Mouse (Mus musculus): Measurements from ENCODE around the gene Ypel2.

The Ypel2 gene

DNA sequence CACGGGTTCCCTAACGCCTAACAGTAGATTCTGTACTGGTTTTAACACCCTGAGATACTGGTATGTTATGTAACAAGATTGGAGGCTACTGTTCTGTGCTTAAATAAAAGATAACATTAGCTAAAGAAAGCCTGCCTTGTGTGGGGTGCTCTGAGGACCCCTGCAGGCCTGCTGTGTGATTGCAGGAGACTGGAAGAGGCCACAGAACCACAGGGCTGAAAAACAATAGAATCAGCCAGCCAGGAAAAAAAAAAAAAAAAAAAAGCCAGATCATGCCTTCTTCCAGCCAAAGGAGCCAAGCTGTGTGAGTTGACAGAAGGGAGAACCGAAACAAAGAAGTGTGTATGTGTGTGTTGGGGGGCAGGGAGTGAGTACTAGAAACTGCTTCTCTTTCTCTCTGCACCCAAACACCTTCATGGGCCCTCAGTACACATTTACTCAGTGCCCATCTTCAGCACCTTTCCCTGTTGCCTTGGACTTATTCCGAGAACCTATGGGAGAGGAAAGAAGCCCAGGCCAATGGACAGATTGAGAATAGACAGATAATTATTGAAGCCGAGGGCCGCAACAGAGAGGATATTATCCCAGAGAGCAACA lies 2.2 kb upstream of the Ypel2 start:
- peak; percentile 44 to 56 for DNase-seq (ENCODE audit: low spot score in 2 of 2)

DNA sequence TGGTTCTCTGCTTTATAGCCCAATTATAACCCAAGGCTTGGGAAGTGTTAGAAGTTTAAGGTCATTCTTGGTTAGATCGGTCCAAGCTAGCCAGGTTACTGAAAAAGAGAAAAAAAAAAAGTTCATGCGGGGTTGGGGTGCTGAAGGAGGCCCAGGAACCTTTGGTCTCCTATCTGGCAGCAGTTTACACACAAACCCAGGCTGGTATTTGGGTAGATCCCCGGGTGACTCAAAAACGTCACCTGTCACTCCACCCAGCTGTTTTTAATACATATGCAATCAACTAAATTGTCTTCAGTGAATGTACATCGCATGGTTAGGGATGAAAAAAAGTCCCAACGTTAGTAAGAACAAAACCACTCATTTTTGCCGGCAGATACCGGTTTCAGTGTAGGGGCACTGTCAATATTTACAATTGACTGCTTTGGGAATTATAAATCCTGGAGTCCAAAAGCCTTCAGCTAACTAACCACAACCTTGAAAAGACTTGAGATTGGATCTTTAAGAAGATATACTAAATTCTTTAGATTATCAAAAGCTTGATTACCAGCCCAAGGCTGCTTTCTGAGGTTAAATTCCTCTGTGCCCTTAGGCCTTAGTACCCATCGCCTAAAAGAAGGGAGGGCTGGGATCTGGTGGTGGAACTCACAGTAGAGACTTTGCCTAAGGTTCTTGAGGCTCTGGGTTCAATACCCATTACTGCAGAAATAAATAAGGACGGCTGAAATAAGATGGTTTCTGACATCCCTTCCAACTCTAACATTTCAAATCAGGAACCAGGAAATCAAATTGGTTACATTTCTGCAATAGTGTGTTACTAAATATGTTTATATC lies 1.5 kb upstream of the Ypel2 start:
- DNase-seq (ENCODE audit: low spot score in 2 of 2): no peak

DNA sequence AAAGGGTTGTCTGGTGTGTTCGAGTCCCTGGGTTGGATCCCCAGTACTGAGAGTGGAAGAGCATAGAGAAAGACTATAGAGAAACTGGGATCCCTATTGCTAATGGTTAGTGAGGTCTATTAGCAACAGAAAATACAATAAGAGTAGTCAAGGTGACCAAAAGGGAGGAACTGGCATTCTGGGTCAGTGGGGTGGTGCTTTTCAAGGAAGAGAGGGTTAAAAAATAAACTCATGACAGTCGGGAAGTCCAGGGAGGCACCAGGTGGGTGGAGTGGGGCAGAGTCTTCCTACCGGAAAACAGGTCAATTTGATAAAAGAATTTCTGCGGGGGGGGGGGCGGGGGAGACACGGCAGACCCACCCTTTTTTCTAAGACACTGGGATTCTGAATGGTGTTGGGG lies 823 bp upstream of the Ypel2 start:
- DNase-seq (ENCODE audit: low spot score in 2 of 2): no peak

DNA sequence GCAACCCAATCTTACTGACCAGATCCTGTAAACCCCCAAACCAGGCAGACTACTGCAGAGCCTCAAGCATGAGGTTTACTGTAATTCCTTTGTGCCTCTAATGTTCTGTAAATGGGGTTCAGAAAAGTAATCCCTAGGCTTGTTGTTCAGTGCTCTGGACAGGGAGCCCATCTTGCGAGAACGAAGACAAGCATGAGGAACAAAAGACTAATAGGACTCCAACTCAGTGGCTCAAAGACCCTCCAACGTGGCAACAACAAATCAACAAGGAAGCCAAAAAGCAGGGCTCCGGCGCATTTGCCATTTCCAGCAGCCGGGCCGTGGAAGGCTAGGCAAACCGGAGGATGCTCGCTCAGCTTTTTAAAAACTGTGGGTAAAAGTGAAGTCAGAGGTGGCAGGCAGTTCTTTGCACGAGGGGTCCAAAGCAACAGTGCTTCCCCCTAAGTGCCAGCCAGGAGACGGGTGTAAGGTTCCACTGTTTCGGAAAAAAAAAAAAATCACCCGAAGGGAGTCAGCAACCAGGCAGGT lies 982 bp downstream of the Ypel2 start:
- no peak for DNase-seq (ENCODE audit: low spot score in 2 of 2)

DNA sequence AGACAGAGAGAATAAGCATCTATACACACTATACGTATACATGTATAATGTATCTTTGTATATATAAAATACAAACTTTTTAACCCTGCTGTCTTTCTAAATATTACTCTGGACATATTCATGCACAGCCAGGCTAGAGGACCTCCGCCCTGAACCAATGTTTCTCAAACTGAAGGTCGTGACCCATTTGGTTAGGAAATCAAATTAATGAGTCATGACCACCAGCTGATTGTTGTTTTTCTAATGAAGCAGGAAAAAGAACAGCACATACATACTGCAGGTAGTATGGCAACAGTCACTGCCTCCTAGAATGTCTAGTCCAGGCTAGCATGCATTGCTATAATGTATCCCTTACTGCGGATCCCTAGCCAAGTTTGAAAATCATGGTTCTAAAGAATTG lies 2.3 kb downstream of the Ypel2 start:
- no peak for DNase-seq (ENCODE audit: low spot score in 2 of 2)

DNA sequence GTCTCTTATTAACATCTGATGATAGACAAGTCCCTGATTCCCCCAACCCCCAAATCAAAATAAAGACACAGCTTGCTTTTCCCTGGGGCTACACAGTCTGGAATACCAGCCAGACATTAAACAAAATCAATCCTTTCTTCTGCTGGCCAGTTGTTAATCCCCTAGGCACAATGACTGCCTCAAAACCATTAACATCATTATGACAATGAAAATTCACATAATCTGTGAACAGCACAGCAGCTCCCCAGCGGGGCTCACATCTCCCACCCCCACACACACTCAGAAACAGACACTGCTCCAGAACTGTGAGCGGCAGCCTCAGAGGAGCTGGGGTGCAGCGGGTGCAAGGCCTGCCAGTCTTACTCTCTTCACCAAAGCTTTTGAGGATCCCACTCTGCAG lies 3.2 kb downstream of the Ypel2 start:
- DNase-seq (ENCODE audit: low spot score in 2 of 2): no peak

DNA sequence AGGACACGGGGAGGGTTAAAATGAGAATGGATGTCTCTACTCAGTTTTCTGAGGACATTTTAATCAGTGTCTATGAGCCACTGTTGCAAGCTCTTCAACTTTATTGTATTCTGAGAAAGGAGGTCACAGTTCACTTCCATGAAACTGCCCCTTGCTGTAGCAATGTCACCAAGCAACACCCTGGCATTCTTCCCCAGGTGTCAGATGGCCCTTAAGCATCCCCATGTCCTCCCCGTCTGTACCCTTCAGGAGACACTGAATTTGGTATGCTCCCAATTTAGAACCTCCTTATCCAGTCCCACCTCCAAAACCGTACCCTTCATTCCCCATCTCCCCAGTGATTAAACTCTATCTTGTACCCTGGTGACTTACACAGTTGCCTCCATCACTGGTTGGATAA lies 8.5 kb downstream of the Ypel2 start:
- DNase-seq (ENCODE audit: low spot score in 2 of 2): no peak

DNA sequence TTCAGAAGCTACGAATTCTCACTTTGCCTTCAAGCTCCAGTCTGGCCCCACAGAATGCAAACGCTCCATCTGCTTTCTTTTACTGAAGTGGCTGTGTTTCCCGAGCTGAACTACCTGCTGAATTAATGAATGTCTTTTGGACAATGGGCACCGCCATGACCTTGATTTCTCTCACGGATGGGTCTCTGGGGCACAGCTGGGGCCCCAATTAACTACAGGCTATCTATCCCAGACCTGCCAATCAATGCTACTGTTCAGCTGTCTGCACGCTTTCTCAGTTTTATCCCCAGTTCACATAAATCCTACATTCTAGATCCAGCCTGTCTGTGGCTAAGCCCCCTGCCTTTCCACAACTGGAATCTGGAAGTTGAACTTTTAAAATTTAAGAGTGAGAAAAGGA lies 10.5 kb downstream of the Ypel2 start:
- DNase-seq (ENCODE audit: low spot score in 2 of 2): no peak

DNA sequence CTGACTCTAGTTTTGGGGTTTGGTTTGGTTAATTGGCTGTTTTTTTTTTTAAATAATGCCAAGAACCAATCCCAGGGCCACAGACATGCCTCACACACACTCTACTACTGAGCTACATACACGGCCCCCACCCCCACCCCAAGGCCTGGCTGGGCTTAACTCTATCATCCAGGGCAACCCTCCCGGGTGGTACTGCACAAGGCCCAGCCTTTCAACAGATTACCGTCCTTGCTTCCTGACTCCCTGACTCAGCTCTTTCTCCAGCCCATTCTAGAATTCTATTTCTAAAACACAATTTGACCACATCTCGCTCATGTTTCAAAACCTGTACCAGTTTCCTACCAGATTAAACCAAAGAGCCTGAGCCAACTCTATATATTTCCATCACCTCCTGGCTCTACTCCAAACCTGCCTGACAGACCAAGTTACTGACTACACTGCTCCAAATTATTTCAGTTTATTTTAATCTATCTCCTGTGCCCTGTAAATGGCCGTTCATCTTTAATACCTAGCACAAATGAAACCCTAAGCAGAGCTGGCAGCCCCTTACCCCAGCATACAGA lies 12.2 kb downstream of the Ypel2 start:
- DNase-seq (ENCODE audit: low spot score in 2 of 2): no peak

DNA sequence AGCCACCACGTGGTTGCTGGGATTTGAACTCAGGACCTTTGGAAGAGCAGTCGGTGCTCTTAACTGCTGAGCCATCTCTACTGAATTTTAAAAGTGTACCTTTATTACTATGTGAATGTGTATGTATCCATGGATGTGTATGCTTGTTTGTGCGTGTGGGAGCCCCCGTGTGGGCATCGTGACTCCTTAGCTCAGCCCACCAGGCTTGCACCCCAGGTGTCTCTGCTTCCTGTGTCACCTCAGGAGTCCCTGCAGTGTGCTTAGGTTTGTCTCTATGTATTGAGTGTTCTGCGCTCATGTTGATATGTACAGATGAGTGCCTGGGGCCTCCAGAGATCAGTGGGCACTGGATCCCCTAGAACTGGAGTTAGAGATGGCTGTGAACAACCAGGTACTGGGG lies 13.0 kb downstream of the Ypel2 start:
- DNase-seq (ENCODE audit: low spot score in 2 of 2): no peak

DNA sequence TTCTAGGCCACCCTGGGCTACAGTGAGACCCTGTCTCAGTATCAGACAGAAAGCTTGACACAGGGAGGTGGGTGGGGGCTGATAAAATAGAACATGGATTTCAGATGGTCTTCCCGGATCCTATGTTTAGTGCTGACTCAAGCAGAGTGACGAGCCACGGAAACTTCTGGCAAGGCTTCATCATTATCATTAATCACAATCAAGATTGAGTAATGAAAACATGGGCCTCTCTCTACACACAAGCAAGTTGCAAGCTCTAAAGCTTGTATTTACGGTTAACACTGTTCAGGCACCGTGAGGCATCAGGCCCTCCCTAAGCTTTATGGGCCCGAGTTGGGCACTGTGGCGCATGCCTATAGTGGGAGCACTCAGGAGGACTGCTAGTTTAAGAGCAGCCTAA lies 13.7 kb downstream of the Ypel2 start:
- no peak for DNase-seq (ENCODE audit: low spot score in 2 of 2)

DNA sequence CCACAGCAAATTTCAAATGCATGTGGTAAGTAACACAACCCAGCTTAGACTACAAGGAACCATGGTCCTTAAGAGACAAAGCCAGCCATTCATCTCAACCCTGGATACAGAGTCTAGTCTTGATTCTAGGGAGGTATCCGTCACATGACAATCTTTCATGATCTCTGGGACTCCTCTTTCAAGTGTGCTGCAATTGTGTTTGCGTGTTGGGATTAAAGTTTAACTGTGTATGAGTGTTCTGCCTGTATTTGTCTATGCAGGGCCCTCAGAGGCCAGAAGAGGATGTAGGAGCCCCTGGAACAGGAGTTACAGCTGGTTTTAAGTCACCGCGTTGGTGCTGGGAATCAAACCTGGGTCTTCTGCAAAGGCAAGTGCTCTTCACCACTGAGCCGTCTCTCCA lies 16.3 kb downstream of the Ypel2 start:
- no peak for DNase-seq (ENCODE audit: low spot score in 2 of 2)

DNA sequence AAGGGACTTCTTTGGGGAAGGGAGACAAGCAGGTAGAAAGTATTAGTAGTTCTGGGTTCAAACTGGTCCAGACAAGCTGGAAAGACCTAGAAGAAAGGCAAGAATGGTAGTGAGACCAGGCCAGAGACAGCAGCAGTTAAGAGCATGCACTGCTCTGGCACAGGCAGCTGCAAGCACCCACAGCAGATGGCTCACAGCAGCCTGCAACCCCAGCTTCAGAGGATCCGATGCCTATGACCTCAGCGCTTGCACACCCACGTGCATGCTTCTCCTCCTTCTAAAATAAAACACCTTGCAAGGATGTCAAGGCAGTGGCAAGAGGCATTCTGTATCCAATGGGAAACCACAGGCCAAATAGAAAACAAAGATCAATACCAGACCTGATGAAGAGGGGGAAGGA lies 19.1 kb downstream of the Ypel2 start:
- no peak for DNase-seq (ENCODE audit: low spot score in 2 of 2)

DNA sequence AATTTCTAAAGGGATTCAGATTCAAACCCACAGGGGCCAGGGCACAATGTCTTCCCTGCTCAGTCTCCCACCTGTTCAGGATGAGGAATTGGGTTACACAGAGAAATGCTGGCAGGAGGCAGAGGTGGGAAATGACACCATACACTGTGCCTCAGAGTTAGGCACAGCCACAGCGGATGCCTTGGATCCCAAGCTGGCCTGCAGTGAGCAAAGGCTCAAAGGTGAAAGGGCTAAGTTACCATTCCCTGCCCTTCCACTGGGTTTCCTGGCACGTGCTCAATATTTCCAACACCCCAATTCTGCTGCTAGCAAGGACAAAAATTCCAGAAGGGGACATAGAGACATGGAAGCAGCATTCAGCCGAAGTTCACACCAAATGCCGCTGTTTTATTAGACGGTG lies 20.3 kb downstream of the Ypel2 start:
- no peak for DNase-seq (ENCODE audit: low spot score in 2 of 2)

DNA sequence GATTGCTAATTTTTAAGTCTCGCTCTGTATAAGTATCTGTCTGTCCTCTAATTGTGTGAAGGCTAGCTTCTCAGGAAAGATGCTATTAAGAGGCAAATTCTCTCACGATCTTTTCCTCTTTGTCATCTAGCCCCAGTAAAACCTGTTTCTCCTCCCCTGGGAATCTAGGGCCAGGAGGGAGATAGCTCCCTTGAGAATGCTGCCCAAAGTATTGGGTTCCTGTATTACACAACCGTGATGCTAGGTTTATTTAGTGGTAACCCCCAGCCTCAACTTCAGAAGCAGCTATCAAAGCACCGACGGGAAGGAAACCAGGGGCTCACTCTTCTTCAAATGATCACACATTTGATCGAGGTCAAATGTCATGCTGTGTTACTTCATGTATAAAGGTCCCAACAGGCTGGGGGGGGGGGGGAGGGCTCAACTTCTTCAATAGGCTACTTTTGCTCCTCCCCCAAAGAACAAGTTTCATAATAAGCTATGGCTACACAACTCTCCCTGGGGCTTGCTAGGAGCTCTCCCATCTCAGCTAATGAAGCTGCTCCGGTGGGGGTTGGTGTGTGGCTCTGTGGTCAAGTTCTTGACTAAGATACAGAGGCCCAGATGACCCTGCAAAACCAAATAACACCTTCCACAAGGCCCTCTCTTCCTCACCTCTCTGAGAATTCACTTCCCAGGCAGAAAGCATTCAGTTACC lies 22.3 kb downstream of the Ypel2 start:
- no peak for DNase-seq (ENCODE audit: low spot score in 2 of 2)

DNA sequence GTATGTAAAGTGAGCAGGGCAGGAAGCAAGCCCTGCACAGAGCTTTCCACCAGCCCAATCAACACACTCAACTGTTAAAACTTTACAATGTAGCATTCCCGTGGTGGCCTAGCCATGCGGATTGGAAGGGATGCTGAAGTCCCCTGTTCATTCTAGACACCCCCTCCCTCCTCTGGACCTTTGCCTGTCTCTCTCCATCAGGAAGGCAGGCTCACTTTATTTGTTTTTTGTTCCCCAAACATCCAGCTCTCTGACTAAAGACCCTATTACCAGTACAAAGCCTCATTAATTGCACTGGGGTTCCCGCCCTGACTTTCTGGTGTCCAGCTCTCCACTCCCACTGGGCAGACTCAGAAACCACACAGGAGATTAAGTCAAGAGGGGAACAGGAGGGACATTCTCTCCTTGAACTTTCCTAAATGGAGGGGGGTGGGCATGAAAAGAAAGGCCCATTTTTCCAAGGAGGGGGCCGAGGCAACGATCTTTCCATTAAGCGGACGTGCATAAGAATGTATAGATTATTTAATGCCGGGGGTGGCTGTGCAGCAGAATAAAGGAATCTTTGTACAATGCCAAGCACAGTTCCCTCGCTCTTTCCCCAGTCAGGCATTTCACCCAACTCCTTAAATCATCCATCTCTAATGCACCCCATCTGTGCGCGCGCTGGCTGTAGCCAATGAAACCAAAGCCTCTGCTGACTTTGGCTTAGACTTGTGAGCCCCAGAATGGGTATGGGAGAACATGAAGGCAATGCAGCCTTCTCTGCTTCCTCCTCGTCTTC lies 24.3 kb downstream of the Ypel2 start:
- no peak for DNase-seq (ENCODE audit: low spot score in 2 of 2)

DNA sequence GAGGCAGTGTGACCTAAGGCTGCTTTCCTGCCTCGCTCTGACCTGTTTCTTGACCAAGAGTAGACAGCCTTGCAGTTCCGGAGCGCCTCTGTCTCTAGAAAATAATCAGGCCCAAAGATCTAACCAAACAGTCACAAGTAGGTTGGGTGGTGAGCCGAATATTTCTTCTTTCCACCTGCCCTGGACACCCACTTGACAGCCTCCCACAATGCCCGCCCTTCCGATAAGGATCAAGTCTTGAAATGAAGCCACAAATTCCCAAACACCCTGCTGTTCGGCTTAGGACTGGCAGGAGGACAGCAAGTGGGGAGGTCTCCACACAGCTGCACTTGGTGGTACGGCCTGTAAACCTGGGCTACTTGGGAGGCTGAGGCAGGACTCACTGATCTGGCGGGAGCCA lies 26.0 kb downstream of the Ypel2 start:
- no peak for DNase-seq (ENCODE audit: low spot score in 2 of 2)

DNA sequence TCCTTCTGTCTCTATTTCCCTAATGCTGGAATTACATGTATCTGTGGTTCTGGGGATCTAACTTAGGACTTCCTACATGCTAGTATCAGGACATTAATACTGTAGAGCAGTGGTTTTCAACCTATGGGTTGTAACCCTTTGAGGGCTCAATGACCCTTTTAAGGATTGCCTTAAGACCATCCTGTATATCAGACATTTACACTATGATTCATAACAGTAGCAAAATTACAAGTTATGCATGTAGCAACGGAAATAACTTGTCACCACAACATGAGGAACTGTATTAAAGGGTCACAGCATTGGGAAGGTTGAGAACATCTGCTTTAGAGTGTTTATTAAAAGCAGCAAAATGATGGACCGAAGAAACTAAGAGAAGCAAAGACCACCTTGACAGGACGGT lies 26.8 kb downstream of the Ypel2 start:
- DNase-seq (ENCODE audit: low spot score in 2 of 2): no peak

DNA sequence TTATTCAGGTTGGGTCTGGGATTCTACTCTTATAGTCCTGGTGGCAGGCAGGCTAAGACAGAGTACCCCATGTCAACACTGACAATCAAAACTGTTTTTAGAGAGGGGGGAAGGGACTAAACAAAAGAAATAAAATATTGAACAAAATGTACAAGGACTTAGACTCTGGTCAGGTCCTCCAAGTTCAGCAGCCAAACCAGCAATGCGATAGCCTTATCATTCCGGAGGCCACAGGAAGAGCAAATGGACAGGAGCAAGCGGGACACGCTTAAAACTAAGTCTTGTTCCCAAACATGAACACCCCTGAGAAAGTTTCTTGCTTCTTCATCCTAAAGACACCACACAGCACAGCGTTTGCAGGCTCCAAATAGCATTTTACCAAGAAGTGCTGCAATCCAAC lies 28.4 kb downstream of the Ypel2 start:
- no peak for DNase-seq (ENCODE audit: low spot score in 2 of 2)

DNA sequence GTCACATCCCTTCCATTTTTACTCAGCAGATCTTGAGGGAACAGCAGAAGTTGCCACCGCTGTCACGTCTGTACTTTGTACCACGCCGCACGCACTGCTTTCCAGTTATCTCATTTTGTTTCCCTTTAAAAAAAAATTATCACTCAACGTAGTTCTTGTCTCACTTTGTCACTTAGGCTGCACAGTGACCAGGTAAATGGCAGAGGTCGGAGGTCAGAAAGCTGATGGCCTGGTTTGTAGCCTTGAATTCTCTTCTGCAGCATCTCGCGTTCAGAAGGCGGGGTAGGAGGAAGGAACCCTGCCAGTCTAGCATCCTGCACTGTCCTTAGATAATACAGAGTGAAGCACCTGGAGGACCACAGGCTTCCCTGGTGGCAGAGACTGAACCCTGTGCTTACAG lies 29.8 kb downstream of the Ypel2 start:
- DNase-seq (ENCODE audit: low spot score in 2 of 2): no peak

DNA sequence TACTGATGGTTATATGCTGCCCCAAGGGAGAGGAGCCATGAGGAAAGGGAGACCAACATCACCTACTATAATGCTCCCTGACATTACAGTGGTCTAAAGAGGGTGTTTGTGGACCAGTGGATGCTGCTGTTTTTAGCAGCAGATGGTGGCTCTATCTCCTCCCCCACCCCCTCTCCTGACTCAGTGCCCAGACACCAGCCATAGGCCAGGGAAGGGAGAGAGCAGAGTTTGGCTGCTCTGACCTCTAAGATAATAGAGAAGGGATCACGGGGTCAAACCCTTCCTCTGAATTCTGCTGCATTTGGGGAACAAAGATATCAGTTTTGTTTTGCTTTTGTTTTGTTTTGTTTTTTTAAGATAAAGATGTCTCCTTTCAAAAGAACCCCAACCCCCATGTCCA lies 30.5 kb downstream of the Ypel2 start:
- no peak for DNase-seq (ENCODE audit: low spot score in 2 of 2)

DNA sequence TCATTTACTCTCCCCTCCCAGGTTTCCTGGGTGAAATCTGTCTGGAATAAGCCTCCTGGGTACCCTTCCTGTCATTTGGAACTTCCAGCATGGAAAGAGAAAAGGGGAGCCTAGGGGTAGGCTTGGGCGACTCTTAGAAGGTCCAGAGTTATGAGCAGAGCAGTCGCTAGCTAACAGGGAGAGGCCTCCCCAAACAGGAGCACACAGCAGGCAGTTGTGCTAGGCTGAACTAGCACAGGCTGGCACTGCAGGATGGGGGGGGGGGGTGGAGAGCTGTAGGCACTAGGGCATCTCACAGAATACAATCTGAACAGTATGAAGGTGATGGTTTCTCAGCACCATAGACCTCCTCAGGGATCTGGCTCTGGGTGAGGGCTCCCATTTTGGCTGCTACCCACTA lies 31.1 kb downstream of the Ypel2 start:
- DNase-seq (ENCODE audit: low spot score in 2 of 2): no peak

Measured in frontal cortex, postnatal 14 days (tissue).